ENCODE assay signal across 8 mouse cellular contexts in the genomic region with DNA sequence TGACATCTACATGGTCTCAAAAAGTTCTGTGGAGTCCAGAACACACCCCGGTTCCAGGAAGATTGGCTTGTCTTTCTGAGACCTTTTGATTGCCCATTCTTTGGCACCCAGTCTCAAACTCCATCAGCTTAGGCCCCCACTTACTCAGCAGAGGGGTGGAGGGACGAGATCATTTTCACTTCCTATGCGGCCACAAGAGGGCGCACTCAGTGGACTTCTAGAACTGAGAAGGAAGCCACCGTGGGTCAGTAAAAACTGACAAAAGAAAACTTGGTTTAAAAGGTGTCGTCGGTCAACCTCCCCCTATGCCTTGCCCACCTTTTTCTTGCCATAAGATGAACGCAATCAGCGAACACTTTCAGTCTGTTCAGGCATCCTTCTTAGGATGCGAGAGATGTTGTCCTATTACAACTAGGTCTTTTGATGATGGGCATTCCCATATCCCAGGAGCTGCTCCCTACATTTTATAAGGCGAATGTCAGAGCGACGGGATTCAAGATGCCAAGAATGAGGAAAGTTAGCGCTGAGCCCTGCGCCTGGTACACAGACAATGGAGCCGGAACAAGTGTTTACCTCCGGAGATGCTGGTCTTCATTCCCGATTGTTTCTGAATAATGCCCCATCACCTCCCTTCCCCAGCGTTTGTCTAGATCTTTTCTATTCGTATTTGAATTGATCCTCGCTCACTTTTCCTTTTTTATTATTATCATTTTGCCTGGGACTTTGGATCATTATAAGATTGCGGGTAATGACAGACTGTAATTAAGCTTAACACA. TPM values are rescaled to one million over a fixed set of nuclear protein-coding genes. Genes with fewer than 3 reads are reported as not detected.
A peak's percentile ranks its signal among the peaks of the same experiment; 100 is the strongest.
DNase-seq lines count a peak whose midpoint lies in the region; ATAC-seq and TF ChIP-seq lines count a peak whose summit lies in the region.

No protein-coding gene starts in this region.

- no peaks in the 10 kb centered on the region for H3K36me3 ChIP-seq in spleen, adult 2 months (ENCODE audit: control insufficient read depth, insufficient read depth, low read length)
- no peaks in the 10 kb centered on the region for H3K36me3 ChIP-seq in limb, embryonic 10.5 days
- no peaks in the 10 kb centered on the region for H3K36me3 ChIP-seq in midbrain, embryonic 13.5 days
- no peaks in the 10 kb centered on the region for H3K36me3 ChIP-seq in splenic B cell, adult 2 months (ENCODE audit: control insufficient read depth, insufficient read depth, low read length, poor library complexity, severe bottlenecking)

- H3K4me3 ChIP-seq in spleen, adult 2 months (ENCODE audit: extremely low read depth, insufficient read depth, insufficient read length): no peak overlapping the region
- peak overlapping the region; percentile 31 for H3K4me3 ChIP-seq in limb, embryonic 10.5 days
- H3K4me3 ChIP-seq in midbrain, embryonic 13.5 days (replicated peaks): peak overlapping the region; percentile 42

- H3K27me3 ChIP-seq in spleen, adult 2 months (ENCODE audit: control insufficient read depth, insufficient read depth, low read length): 0 out of 2 replicates have a peak, but pooled peaks cover 1% of the 10 kb centered on the region
- H3K27me3 ChIP-seq in limb, embryonic 10.5 days (ENCODE audit: low read depth, poor library complexity, severe bottlenecking): peaks cover 27% of the 10 kb centered on the region
- H3K27me3 ChIP-seq in midbrain, embryonic 13.5 days: peaks cover 4% of the 10 kb centered on the region; the same call in 1 of the 2 replicates
- H3K27me3 ChIP-seq in splenic B cell, adult 2 months (ENCODE audit: control insufficient read depth, insufficient read depth, low read length, poor library complexity, severe bottlenecking): no peaks in the 10 kb centered on the region; the same call in 1 of the 2 replicates

- DNase-seq in spleen, adult 2 months (ENCODE audit: low read depth in 1 of 2, low spot score in 2 of 2): peak; percentile 3 to 33
- DNase-seq in spleen, adult 12 weeks (ENCODE audit: low spot score): no peak
- DNase-seq in embryo, embryonic 11.5 days (ENCODE audit: low read depth, low spot score): peak; percentile 64
- DNase-seq in kidney, adult 18-20 months: peak; percentile 78
- peak; percentile 79 for DNase-seq in limb, embryonic 10.5 days (ENCODE audit: low spot score)
- DNase-seq in splenic B cell, adult 2 months (ENCODE audit: low read depth, low spot score): peak; percentile 62

- peak overlapping the region; percentile 65 for H3K9ac ChIP-seq in midbrain, embryonic 13.5 days (replicated peaks)

- H3K27ac ChIP-seq in spleen, adult 2 months (ENCODE audit: insufficient read depth, low read length): no peak overlapping the region
- no peak overlapping the region for H3K27ac ChIP-seq in limb, embryonic 10.5 days
- H3K27ac ChIP-seq in midbrain, embryonic 13.5 days: no peak overlapping the region

- ATAC-seq in granulocyte monocyte progenitor cell, adult 5-6 weeks (replicated peaks; ENCODE audit: poor library complexity, severe bottlenecking): peak; percentile 78
- ATAC-seq in midbrain, embryonic 13.5 days: peak; percentile 66

- TF ChIP-seq CTCF in spleen, adult 2 months (IDR thresholded peaks at IDR 0.05; ENCODE audit: extremely low read depth, insufficient read depth, insufficient read length, insufficient replicate concordance): peak; percentile 42; the same call in 1 of the 2 replicates

- 31% methylated on average over 22 of the region's 22 CpGs for WGBS in spleen, adult 2 months
- WGBS in limb, embryonic 10.5 days: 31% methylated on average over 22 of the region's 22 CpGs
- 15% methylated on average over 22 of the region's 22 CpGs for WGBS in midbrain, embryonic 13.5 days

- H3K9me3 ChIP-seq in limb, embryonic 10.5 days (replicated peaks): no peaks in the 10 kb centered on the region
- H3K9me3 ChIP-seq in midbrain, embryonic 13.5 days: no peaks in the 10 kb centered on the region

- TF ChIP-seq POLR2A in spleen, adult 2 months (IDR thresholded peaks at IDR 0.05; ENCODE audit: low read depth, low read length): no peak

- H3K4me2 ChIP-seq in midbrain, embryonic 13.5 days (replicated peaks): peak overlapping the region; percentile 70

- H3K4me1 ChIP-seq in spleen, adult 2 months (ENCODE audit: control insufficient read depth, insufficient read depth, insufficient read length): no peaks in the 10 kb centered on the region
- H3K4me1 ChIP-seq in limb, embryonic 10.5 days: peaks cover 11% of the 10 kb centered on the region; the same call in 1 of the 2 replicates
- peaks cover 4% of the 10 kb centered on the region for H3K4me1 ChIP-seq in midbrain, embryonic 13.5 days (replicated peaks)

RNA-seq across cellular contexts. Expression of gene Ccdc149, which starts 44.1 kb away (rescaled TPM):
- polyA plus RNA-seq in spleen, adult 2 months (2012; rRNA removed): 0.27 and 0.40 TPM in 2 replicates
- total RNA-seq in granulocyte monocyte progenitor cell, adult 5-6 weeks (2014; fragmentation: Nextera tagmentation): 1.9 and 5.3 TPM in 2 replicates
- 3.1 and 3.7 TPM in 2 replicates for total RNA-seq in granulocyte monocyte progenitor cell, adult 5-6 weeks (2017)
- polyA plus RNA-seq in limb, embryonic 10.5 days (2016; fragmentation: Nextera tagmentation; extraction: Ambion mirVana): 0.23 and 0.64 TPM in 2 replicates
- polyA plus RNA-seq in midbrain, embryonic 13.5 days (2015; fragmentation: Nextera tagmentation; extraction: Ambion mirVana): 8.2 and 9.7 TPM in 2 replicates

RNA-seq across cellular contexts. Expression of gene Lgi2, which starts 50.8 kb away (rescaled TPM):
- polyA plus RNA-seq in spleen, adult 2 months (2012; rRNA removed): 0.12 and 0.18 TPM in 2 replicates
- total RNA-seq in granulocyte monocyte progenitor cell, adult 5-6 weeks (2014; fragmentation: Nextera tagmentation): not detected in 2 replicates
- not detected in 2 replicates for total RNA-seq in granulocyte monocyte progenitor cell, adult 5-6 weeks (2017)
- 0.88 and 1.1 TPM in 2 replicates for polyA plus RNA-seq in limb, embryonic 10.5 days (2016; fragmentation: Nextera tagmentation; extraction: Ambion mirVana)
- 1.8 and 2.0 TPM in 2 replicates for polyA plus RNA-seq in midbrain, embryonic 13.5 days (2015; fragmentation: Nextera tagmentation; extraction: Ambion mirVana)
